9 mouse cellular contexts compared by ENCODE assay signal in genomic region chr6:98948153-98949141, GRCm38 (mm10).
A peak's percentile ranks its signal among the peaks of the same experiment; 100 is the strongest.
DNase-seq lines count a peak whose midpoint lies in the region; ATAC-seq and TF ChIP-seq lines count a peak whose summit lies in the region.
"Had no signal": no experiment of that assay in that cellular context is flagged by ENCODE, and none has a peak within 500 bp of the region (broad histone marks: within the 10 kb centered on the region; RNA-seq: fewer than 3 reads in every experiment).

No protein-coding gene starts in this region.

- H3K4me1 ChIP-seq in hindbrain, embryonic 10.5 days (replicated peaks), result peaks cover 60% of the 10 kb centered on the region
- H3K4me1 ChIP-seq in hindbrain, postnatal 0 days (ENCODE audit: insufficient read depth, low read length), result 0 out of 2 replicates have a peak, but pooled peaks cover 4% of the 10 kb centered on the region
- H3K4me1 ChIP-seq in neural tube, embryonic 12.5 days, result peaks cover 28% of the 10 kb centered on the region
- H3K4me1 ChIP-seq in neural tube, embryonic 15.5 days, result peaks cover 23% of the 10 kb centered on the region
- peaks cover 52% of the 10 kb centered on the region for H3K4me1 ChIP-seq in hindbrain, embryonic 13.5 days (replicated peaks)
- H3K4me1 ChIP-seq in stomach, embryonic 15.5 days, result peaks cover 34% of the 10 kb centered on the region

- peak overlapping the region; percentile 70 for H3K27ac ChIP-seq in hindbrain, embryonic 10.5 days
- H3K27ac ChIP-seq in hindbrain, postnatal 0 days, result no peak overlapping the region; the same call in 1 of the 2 replicates
- no peak overlapping the region for H3K27ac ChIP-seq in neural tube, embryonic 12.5 days
- H3K27ac ChIP-seq in neural tube, embryonic 15.5 days (replicated peaks), result no peak overlapping the region
- peak overlapping the region; percentile 56 for H3K27ac ChIP-seq in hindbrain, embryonic 13.5 days
- peak overlapping the region; percentile 79 for H3K27ac ChIP-seq in stomach, embryonic 15.5 days

- H3K9ac ChIP-seq in hindbrain, postnatal 0 days (replicated peaks; ENCODE audit: low read length), result no peak overlapping the region
- H3K9ac ChIP-seq in neural tube, embryonic 12.5 days, result no peak overlapping the region
- no peak overlapping the region for H3K9ac ChIP-seq in neural tube, embryonic 15.5 days (replicated peaks)
- no peak overlapping the region for H3K9ac ChIP-seq in hindbrain, embryonic 13.5 days
- H3K9ac ChIP-seq in stomach, embryonic 15.5 days, result no peak overlapping the region

- 70% methylated on average over 21 of the region's 21 CpGs for WGBS in hindbrain, embryonic 10.5 days
- WGBS in hindbrain, postnatal 0 days, result 64% methylated on average over 21 of the region's 21 CpGs
- WGBS in neural tube, embryonic 12.5 days, result 62% methylated on average over 21 of the region's 21 CpGs
- WGBS in neural tube, embryonic 15.5 days, result 51% methylated on average over 21 of the region's 21 CpGs
- 51% methylated on average over 21 of the region's 21 CpGs for WGBS in hindbrain, embryonic 13.5 days
- whole genome bisulfite sequencing in stomach, embryonic 15.5 days, result 80% methylated on average over 21 of the region's 21 CpGs

- H3K27me3 ChIP-seq in hindbrain, embryonic 10.5 days (ENCODE audit: insufficient read depth, poor library complexity, severe bottlenecking), result no peaks in the 10 kb centered on the region
- H3K27me3 ChIP-seq in hindbrain, postnatal 0 days (ENCODE audit: insufficient read depth, low read length), result no peaks in the 10 kb centered on the region
- no peaks in the 10 kb centered on the region for H3K27me3 ChIP-seq in neural tube, embryonic 12.5 days (replicated peaks)
- peaks cover 10% of the 10 kb centered on the region for H3K27me3 ChIP-seq in neural tube, embryonic 15.5 days (replicated peaks)
- peaks cover 8% of the 10 kb centered on the region; the same call in 1 of the 2 replicates for H3K27me3 ChIP-seq in hindbrain, embryonic 13.5 days
- H3K27me3 ChIP-seq in stomach, embryonic 15.5 days (replicated peaks), result no peaks in the 10 kb centered on the region
- H3K27me3 ChIP-seq: CH12.LX had no signal

- H3K4me3 ChIP-seq in hindbrain, embryonic 10.5 days, result no peak overlapping the region
- no peak overlapping the region for H3K4me3 ChIP-seq in hindbrain, postnatal 0 days (ENCODE audit: low read length)
- no peak overlapping the region for H3K4me3 ChIP-seq in neural tube, embryonic 12.5 days
- no peak overlapping the region for H3K4me3 ChIP-seq in neural tube, embryonic 15.5 days (replicated peaks)
- H3K4me3 ChIP-seq in hindbrain, embryonic 13.5 days, result no peak overlapping the region
- H3K4me3 ChIP-seq in stomach, embryonic 15.5 days (replicated peaks), result no peak overlapping the region

- no peak overlapping the region for H3K4me2 ChIP-seq in hindbrain, postnatal 0 days (ENCODE audit: low read depth, low read length)
- H3K4me2 ChIP-seq in neural tube, embryonic 12.5 days (replicated peaks), result no peak overlapping the region
- H3K4me2 ChIP-seq in neural tube, embryonic 15.5 days, result no peak overlapping the region
- H3K4me2 ChIP-seq in hindbrain, embryonic 13.5 days, result no peak overlapping the region
- H3K4me2 ChIP-seq in stomach, embryonic 15.5 days, result no peak overlapping the region

- peaks cover 24% of the 10 kb centered on the region for H3K36me3 ChIP-seq in hindbrain, embryonic 10.5 days
- H3K36me3 ChIP-seq in hindbrain, postnatal 0 days (ENCODE audit: insufficient read depth, low read length), result peaks cover 4% of the 10 kb centered on the region; the same call in 1 of the 2 replicates
- H3K36me3 ChIP-seq in neural tube, embryonic 12.5 days, result peaks cover 16% of the 10 kb centered on the region
- H3K36me3 ChIP-seq in neural tube, embryonic 15.5 days, result peaks cover 5% of the 10 kb centered on the region; the same call in 1 of the 2 replicates
- H3K36me3 ChIP-seq in hindbrain, embryonic 13.5 days, result peaks cover 4% of the 10 kb centered on the region; the same call in 1 of the 2 replicates
- peaks cover 11% of the 10 kb centered on the region for H3K36me3 ChIP-seq in stomach, embryonic 15.5 days

- no peak for ATAC-seq in hindbrain, postnatal 0 days
- 0 out of 2 replicates have a peak, but pooled peaks have one; percentile 33 for ATAC-seq in neural tube, embryonic 12.5 days (ENCODE audit: low FRiP score, low read depth)
- no peak for ATAC-seq in neural tube, embryonic 15.5 days (ENCODE audit: low FRiP score)
- ATAC-seq in hindbrain, embryonic 13.5 days (ENCODE audit: low FRiP score), result no peak
- ATAC-seq in stomach, embryonic 15.5 days (ENCODE audit: insufficient read depth, low FRiP score, low read depth), result no peak

- DNase-seq in hindbrain, embryonic 10.5 days (ENCODE audit: low spot score), result peak; percentile 14
- no peak for DNase-seq in hindbrain, postnatal 0 days (ENCODE audit: low spot score)
- no peak for DNase-seq in c-Kit-positive CD71-positive TER-119-positive erythroid progenitor cells, embryonic 14.5 days (ENCODE audit: low spot score)
- DNase-seq in urinary bladder, adult 2 months (ENCODE audit: low spot score), result no peak

- TF ChIP-seq CTCF in hindbrain, postnatal 0 days (IDR thresholded peaks at IDR 0.05; ENCODE audit: low read depth), result no peak

- H3K9me3 ChIP-seq in hindbrain, embryonic 10.5 days, result no peaks in the 10 kb centered on the region
- H3K9me3 ChIP-seq in hindbrain, postnatal 0 days (ENCODE audit: low read length), result no peaks in the 10 kb centered on the region
- no peaks in the 10 kb centered on the region for H3K9me3 ChIP-seq in neural tube, embryonic 12.5 days
- no peaks in the 10 kb centered on the region for H3K9me3 ChIP-seq in neural tube, embryonic 15.5 days (replicated peaks)
- H3K9me3 ChIP-seq in hindbrain, embryonic 13.5 days, result no peaks in the 10 kb centered on the region
- no peaks in the 10 kb centered on the region for H3K9me3 ChIP-seq in stomach, embryonic 15.5 days

Comparison
In these comparisons a context has a peak if more than half of its experiments do, and no peak if none do; other contexts are left out.
1. H3K27ac ChIP-seq: peak in hindbrain, embryonic 10.5 days (single experiment), hindbrain, embryonic 13.5 days (single experiment) and stomach, embryonic 15.5 days (single experiment); none in hindbrain, postnatal 0 days (single experiment), neural tube, embryonic 12.5 days (single experiment) and neural tube, embryonic 15.5 days (single experiment).